Mouse (Mus musculus) cerebellum, adult 11-12 months (tissue): ENCODE measurements around the gene Tmem11.

ENCODE experiments used
- DNase-seq: peaks from one replicate; pipeline ENCODE4 v3.0.0; 2022

Tmem11 gene

DNA sequence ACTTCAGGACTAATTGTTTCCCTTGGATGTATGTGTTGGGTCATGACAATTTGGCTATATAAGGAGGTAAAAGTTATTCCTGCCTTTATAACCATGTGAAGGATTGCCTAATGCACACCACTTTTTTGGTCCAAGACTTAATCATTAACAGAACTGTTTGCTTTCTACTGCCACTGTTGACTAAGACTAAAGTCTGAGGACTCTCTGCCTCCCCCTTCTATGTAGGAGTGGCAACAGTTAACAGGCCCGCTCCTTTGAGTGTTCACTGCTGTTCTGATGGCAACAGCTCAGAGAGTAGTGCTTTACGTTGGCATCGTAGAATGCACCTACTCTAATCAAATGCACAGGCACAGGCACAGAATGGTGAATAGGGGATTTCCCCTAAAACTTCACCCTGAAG, 53.9 kb downstream of the Tmem11 start:
- DNase-seq = no peak

DNA sequence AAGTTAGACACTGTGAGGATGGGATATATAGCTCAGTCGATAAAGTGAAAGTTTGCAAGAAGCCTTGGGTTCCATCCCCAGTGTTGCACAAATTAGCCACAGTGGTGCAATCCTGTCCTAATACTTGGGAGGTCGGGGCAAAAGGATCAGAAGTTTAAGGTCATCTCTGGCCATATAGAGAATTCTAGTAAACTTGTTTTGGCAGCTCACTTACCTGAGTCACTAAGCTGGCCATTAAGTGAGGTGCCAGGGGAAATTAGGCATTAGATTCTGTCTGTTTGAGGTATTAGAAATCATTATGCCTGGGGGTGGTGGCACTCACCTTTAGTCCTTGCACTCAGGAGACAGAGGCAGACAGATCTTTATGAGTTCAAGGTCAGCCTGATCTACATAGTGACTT, 55.3 kb downstream of the Tmem11 start:
- DNase-seq = no peak

DNA sequence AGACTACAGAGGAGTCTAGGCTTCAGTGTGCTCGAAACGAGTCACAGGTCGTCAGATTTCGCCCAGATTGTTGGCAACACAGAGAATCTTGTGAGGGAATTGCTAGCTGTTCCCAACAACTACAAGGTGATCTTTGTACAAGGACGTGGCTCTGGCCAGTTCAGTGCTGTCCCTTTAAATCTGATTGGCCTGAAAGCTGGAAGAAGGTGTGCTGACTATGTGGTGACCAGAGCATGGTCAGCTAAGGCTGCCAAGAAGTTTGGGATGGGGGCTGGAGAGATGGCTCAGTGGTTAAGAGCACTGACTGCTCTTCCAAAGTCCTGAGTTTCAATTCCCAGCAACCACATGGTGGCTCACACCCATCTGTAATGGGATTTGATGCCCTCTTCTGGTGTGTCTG, 62.7 kb downstream of the Tmem11 start:
- no peak for DNase-seq
